Mouse (Mus musculus) adrenal gland, adult (tissue): ENCODE results near the gene Gm45261.

Experiments used
- DNase-seq, 2 experiments: peaks; one replicate each; pipeline ENCODE4 v3.0.0; 2022 to 2023; ENCODE audit warnings: low spot score in 1 of 2; ENCODE audit not compliant: inconsistent age in 2 of 2

Gm45261 gene

DNA sequence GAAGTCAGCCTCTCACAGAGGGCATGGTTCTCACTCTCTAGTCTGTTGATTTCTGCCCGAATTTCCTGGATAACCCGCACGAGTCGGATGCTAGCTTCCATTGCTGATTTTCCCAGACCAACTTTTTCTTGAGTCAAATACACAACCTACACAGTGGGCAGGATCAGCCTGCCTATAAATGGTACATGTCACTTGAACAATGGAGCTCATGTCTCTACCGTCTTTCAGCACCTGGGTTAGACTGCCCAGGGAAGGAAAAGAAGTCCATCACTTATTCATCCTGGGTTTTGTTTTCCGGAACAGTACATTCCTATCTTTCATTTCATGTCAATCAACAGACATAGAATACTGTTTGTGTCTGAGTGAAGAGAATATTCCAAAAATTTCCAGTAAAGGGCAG, at the start of gene Gm45261:
Gene Gm45261 (minus strand): TSS at position 101 of the 400 bp plus-strand sequence.
- DNase-seq, result no peak

DNA sequence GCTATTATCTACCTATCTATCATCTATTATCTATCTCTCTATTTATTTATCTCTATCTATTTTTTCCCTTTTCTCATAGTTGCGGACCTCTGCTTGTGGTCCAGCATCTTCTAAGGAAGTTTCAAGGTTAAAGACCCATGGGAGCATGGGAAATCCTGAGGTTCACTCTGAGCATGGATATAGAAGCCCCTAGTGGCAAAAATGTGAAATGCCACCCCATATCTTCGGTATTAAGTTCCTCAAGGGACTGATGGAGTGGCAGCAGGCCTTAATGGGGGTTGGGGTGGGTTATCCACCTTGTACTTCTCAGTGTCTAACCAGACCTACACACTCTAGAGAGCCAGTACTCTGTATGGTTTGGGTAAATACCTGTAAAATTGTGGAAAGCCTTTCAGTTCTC, 43.5 kb upstream of the Gm45261 start:
- DNase-seq, result no peak

DNA sequence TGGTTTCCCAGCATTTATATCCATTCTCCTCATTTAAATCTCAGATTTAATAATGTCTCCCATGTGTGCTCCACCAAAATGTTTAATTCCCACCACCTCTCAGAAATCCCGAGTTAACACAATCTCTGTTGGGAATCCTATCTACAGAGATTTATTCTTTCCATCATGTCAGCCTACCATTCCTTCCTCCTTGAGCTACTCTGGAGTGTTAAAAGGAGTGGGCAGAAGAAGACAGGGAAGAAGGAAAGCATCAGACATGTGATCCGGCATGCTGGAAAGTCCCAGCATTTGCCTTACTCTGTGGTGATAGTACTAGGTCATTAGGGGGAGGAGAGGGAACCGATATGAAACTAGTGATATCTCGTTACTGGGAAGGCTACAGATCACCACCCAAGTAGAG, 42.8 kb upstream of the Gm45261 start:
- no peak for DNase-seq

DNA sequence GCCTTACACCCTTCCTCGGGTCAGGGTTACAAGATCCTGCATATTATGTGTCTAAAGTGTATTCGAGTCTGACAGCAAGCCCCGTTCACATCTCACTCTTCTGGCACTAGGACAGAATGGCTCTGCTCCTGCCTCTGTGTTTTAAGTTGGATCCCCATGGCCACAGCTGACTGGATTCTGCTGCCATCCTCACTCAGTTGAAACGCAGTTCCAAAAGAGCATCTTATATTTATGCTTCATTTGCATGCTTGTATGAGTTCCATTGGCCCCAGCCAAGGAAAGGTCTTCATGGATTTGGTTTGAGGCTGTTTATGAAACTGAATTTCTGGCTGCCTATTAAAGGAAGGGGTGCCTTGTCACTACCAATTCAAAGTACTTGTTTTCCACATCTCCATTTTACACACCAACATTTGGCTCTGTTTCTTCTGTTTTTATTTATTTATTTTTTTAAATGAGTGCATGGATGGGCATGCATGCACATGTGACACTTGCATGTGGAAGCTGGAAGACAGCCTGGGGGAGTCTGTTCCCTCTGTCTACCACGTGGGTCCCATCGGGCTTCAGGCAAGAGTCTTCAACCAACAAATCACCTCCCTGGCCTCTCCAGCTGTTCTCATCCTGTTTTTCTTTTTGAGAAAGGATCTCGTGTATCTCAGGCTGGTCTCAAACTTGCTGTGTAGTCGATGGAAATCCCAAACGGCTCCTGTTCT, 41.4 kb upstream of the Gm45261 start:
- no peak for DNase-seq

DNA sequence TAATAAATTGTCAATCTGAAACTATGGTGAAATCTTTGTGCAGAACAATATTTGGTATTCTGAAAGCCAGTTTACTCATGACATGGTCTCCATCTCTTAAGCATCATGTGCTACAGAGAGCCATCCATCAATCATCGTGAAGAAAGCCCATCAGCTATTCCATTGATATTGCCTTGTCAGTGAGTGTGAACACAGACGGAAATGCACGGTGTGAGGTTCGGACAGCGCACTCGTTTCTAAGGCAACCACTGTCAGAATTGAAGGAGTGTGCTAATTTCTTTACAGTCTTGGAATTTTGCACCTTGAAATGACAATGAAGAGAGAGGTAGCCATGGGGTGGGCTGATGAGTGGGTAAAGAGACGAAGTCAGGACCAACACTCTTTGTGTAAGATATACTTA, 38.0 kb upstream of the Gm45261 start:
- no peak for DNase-seq

DNA sequence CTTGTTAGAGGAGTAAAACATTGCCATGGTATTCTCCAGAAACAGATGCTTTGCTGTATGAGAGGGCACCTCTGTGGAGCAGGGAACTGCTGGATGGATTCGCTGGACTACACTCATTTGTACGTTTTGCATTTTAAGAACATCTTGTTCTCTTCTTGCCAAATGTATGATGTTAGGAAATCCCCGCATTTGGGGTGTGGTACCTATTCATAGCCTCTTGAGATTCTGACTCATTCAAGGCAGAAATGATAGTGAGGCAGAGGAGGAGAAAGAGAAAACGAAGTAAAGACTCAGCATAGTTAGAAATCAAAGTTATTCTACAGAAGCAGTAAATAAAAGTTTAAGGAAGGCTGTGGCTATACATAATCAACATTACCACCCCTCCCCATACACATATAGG, 35.1 kb upstream of the Gm45261 start:
- no peak for DNase-seq

DNA sequence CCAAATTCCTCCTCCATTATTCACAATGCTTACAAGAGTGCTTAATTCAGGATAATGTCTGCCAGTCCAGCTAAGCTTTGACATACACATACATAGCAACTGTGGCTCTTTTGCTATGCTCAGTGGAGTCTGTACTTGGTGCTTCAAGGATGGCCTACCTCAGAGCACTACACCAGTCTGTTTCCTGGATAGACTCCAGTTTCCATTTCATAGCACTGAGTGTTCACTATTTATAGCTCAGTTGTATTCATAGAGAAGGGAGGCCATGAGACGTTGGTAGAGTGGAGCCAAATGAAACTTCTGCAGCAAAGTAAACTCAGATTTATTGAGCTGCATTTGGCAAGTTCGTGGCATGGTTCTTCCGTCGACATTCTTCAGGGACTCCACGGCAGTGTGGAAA, 22.2 kb upstream of the Gm45261 start:
- DNase-seq, result no peak

DNA sequence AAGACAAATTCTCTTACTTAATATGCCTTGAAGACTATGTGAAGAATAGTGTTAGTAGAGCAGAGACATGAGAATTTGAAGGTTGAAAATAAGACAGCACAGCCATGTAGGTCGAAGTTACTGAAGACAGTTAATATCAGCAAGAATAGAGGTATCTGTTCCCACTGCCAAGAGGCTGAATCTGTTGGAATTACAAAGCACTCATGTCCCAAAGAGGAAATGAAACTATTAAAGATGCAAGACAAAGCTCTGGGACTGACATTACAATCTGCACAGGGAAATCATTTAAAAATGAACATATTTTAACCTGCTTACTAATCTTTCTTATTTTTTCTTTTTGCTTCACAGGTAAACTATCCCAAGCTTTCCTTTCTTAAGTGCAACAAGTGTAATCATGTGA, 13.7 kb upstream of the Gm45261 start:
- DNase-seq, result no peak

DNA sequence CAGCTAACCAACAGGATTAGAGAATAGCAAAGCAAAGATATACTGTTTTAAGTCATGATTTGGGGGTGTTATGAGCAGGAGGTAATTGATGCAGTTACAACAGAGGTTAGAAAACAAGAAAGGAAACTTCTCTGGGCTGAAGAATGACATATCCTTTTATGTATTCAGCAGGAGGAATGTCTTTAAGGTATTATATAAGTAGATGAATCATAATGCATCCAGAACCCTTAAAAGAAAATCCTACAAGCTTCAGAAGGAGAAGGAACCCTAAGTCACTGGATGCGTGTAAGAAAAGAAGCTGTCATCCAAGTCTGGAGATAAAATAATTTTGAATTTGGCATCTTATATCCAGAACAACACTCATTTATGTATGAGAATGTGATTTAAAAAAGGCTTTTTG, 11.1 kb upstream of the Gm45261 start:
- DNase-seq, result no peak

DNA sequence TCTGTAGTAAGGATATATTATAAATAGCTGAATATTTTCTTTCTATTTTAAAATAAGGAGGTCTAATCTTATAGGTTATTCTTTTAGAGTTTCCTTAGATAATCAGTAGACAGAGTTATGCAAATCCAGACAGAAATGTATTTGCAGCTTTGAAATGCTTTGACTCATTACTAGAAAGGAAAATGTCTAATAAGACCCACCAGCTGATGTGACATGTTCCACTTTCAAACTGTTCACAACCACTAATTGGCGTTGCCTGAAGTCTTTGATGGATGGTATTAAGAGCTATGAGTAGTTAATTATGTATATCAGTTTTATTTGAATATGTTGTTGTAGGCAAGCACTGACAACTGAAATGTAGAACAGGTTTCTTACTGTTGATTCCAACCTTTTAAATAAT, 1.3 kb downstream of the Gm45261 start:
- DNase-seq, result no peak

DNA sequence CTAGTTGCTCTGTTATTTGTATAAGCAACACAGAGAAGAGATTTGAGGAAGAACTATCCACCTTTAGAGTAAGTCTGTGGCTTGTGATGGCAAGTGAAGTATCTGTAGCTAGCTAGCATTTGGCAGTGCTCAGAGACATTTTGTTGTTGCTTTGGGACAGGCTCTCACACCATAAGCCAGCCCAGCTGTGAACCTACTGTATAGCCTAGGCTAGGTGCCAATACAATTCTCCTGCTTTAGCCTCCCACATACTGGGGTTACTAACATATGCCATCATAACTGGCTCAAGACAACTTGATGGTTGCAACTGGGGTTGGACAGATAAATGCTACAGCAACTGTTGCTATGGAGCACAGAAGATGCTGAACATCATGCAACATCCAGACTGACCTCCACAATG, 1.8 kb downstream of the Gm45261 start:
- no peak for DNase-seq

DNA sequence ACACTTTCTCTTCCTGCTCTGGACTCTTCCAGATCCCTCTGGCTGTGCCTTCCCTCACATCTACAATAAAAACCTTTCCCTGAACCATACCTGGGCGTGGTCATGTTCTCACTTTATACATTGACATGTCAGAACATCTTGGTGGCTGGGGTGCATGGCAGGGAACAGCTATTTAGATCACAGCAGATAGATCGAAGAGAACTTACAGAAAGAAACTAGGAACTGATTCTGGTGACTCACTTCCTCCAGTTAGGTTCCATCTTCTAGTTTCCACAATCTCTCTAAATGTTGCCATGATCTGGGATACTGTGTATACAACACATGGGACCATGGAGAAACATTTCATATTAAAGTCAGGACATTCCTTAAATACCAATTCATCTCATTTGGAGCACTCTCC, 7.3 kb downstream of the Gm45261 start:
- no peak for DNase-seq

DNA sequence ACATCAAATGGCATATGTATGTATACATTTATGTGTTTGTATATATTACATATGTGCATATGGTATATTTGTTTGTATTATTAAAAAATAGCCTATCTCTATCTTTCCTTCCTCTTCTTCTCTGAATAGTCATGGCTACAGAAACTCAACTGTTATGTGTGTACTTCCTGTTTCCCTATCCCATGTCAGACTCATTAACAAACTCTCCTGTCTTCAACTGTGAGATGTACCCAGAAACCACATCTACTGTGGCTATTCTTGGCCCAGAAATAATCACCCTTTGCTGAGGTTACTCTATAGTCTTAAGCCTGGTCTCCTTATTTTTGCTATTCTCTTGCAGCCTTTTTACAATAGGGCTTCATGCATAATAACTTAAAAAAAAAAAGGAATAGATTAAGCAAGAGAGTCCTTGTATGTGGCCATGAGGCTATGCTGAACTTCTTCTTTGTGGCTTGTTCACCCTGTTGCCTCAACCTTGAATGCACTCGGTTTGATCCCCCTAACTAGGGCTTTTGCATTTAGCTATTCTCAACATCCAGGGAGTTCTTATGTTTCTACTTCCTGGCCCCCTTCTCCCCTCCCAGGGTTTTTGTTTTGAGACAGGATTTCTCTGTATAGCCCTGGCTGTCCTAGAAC, 9.2 kb downstream of the Gm45261 start:
- DNase-seq, result peak in 1 of 2 experiments; percentile 40

DNA sequence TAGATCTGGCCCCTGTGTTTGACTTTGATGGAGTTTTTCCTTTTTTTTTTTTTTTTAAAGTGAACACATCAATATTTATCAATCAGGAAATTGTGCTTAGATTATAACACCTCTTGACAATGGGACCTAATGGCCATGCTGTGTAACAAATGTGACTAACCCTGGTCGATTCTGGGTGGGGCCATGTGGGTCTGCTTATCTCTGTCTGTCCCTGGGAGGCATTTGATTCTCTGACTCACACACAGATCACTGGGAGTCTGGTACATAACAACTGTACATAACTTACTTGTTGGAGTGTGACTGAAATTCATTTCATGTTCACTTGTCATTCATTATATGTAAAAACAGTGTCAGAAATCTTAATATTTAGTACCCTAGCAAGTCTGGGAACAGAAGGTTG, 13.7 kb downstream of the Gm45261 start:
- peak; percentile 47 to 74 for DNase-seq

DNA sequence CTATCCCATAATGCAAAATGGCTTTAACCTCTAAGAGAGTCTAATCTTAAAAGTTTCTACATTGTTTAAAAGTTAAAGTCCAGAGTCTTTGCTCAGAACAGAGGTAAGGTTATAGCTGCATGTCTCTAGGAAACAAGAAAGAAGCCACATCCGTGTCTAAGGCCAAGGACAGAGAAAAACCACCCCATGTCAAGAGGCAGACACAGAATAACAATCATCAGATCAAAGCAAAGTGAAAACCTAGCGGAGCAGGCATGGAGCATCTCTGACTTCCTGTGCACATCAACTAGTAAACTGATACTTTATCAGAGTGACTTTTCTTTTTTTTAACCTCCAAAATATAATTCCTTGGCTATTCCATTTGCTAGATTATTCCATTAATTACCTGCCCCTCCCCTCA, 20.3 kb downstream of the Gm45261 start:
- no peak for DNase-seq

DNA sequence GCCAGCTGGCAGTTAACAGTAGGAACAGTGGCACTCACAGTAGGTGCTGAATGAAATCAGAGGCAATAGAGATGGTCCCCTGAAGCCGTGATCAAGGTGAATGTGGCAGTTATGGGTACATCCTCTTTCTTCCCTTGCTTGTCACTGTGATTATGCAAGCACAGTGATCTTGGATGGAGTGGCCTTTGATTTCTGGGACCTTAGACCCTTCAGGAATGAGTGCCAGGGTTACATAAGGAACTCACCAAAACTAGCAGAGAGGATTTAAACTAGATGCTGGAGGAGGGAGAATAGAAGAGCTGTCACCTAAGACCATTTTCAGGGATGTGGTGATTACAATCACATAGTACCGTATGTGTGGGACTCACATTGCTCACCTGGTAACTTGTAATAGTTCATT, 22.7 kb downstream of the Gm45261 start:
- DNase-seq, result no peak

DNA sequence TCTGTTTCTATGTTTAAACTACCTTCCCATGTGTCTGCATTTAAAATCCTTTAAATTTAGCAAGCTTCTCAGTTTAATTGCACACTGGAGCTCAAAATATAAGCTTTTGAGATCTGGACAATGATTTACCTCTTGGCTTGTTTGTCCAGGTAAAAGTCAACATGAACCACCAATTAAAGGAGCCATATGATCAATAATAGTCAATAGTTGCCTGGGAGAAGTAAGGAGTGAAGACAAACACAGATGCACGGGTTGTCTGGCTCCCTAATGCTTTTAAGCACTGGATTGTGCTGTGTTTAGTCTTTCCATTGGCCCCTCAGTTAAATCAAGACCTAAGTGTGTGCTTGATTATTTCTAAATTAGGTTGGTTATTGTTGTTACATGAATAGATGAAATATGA, 33.3 kb downstream of the Gm45261 start:
- DNase-seq, result no peak

DNA sequence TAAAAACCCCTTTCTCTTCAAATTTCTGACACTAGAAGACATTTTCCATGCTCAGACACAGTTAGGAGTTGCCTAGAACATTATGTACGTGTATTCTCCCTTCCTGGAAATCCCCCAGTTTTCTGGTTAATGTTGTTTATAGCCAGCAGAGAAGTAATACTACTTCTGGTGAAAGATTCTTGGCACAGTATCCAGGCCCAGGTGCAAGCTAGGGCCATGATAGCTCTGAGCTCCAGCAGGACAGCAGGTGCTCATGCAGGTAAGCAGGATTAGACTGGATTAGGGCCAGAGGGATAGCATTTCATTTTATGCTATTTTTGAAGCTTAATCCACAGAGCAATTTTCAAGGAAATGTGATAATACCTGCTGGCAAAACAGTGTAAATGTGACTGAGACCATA, 33.8 kb downstream of the Gm45261 start:
- DNase-seq, result no peak

DNA sequence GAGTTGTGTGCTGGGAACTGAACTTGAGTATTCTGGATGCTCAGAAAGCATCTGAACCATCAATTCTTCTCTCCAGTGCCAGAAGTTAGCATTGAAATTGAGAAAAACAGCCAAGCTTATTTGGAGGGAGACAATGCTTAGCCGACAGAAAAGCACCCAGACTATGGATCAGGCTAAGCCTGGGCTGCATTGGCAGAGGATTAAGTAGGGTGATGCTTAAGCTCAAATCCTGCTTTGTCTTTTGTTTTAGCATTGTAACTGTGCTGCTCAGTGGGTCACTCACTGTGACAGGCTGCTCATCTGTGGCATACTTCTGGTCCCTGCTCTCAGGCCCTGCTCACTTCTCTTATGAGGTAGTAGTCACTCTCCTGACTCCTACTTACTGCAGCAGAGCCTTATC, 36.6 kb downstream of the Gm45261 start:
- DNase-seq, result no peak

DNA sequence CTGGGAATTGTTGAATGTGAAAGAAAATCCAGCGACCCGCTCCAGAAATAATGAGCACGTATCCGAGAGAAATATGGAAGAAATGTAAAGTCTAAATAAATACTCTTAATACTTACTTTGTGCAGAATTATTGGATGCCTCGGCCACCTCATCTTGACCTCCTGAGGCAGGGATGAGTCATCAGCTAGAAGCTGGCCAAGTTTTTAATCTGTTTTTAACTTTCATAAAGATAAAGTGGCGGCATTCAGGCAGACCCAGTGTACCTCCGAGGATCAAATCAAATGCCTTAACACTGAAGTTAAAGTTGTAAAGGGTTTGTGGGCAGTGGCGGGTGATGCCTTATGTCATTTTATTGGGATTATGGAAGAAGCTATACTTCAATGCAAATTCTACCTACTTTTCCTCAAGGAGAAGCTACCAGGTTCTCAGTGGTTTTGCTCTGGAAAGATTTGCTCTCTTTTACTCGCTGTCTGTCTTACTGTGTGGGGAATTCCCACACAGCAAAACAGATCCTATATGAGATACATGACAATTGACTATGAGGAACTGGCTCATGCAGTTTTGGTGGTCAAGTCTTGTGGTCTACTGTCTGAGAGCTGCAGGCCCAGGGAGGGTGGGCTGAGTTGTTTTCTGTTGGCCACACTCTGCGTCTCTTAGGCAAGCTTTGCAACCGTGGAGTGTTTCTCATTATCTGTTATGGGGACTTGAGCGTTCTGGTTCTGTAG, 42.8 kb downstream of the Gm45261 start:
- peak; percentile 10 to 75 for DNase-seq

DNA sequence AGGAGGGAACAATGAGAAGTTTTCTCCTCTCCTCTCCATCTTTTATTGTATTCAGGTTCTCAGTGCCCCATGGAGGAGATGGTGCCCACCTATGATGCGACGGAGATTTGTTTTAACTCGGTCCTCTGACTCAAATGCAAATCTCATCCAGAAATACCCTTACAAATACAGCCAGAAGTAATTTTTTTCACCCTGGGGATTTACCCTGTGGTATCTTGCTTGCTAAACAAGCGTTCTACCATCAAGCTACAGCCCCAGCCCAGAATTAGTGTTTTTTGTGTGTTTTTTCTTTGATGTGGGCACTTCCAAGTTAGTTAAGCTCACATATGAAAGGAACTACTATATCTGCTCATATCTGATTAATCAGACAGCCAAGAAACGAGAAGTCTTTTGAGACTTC, 44.9 kb downstream of the Gm45261 start:
- DNase-seq, result no peak

DNA sequence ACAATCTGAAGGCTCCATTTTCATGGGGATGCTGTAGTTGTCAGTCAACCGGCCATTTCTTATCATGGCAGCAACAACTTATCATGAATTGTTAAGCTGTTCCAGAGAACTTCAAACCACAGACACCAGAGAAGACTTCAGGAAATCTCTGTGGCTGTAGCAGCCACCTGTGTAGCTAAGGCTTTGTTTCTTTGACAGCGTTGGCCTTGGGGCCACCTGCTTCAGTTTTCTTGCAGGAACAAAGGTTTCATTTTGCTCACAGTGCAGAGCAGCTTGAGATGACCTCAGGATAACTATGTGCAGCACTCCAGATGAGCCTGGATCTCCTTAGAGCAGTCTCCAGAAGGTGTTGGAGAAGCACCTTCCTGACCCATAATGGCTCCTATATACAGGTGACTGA, 48.7 kb downstream of the Gm45261 start:
- no peak for DNase-seq
